Mouse (Mus musculus) stomach, embryonic 15.5 days (tissue): Measurements from ENCODE around the gene Tardbp. TPM values are rescaled to one million over a fixed set of nuclear protein-coding genes. Genes with fewer than 3 reads are reported as not detected.

ENCODE experiments used
- ATAC-seq: fragments of 200-750 bp; cut with Nextera tagmentation; 2 replicates; pipeline ENCODE4 v1.8.0; 2017; ENCODE audit warnings: low read depth, moderate number of reproducible peaks, moderate TSS enrichment; ENCODE audit not compliant: insufficient read depth, low FRiP score
- H3K27ac ChIP-seq: fragments of 300-500 bp; sonication (generic); 2 replicates; pipeline ENCODE4 v1.5.1; 2015; ENCODE audit warnings: mild to moderate bottlenecking, inconsistent platforms
- H3K27me3 ChIP-seq: fragments of 300-500 bp; sonication (generic); replicated peaks from 2 replicates; pipeline ENCODE4 v1.6.1; 2015; ENCODE audit warnings: inconsistent platforms
- H3K36me3 ChIP-seq: fragments of 300-500 bp; sonication (generic); 2 replicates; pipeline ENCODE4 v1.6.1; 2015; ENCODE audit warnings: inconsistent platforms
- H3K4me1 ChIP-seq: fragments of 300-500 bp; sonication (generic); 2 replicates; pipeline ENCODE4 v1.6.1; 2015; ENCODE audit warnings: inconsistent platforms
- H3K4me2 ChIP-seq: fragments of 300-500 bp; sonication (generic); 2 replicates; pipeline ENCODE4 v1.6.1; 2015; ENCODE audit warnings: mild to moderate bottlenecking, inconsistent platforms
- H3K4me3 ChIP-seq: fragments of 300-500 bp; sonication (generic); replicated peaks from 2 replicates; pipeline ENCODE4 v1.5.1; 2015; ENCODE audit warnings: inconsistent platforms
- H3K9ac ChIP-seq: fragments of 300-500 bp; sonication (generic); 2 replicates; pipeline ENCODE4 v1.6.1; 2015; ENCODE audit warnings: inconsistent platforms
- H3K9me3 ChIP-seq: fragments of 300-500 bp; sonication (generic); 2 replicates; pipeline ENCODE4 v1.6.1; 2016; ENCODE audit warnings: inconsistent platforms
- WGBS: fragments of 180-500 bp; shearing (Covaris S2); methylation state at CpG from one replicate; pipeline ENCODE4 v1.1.7; 2015; 5-methylcytosine and 5-hydroxymethylcytosine counted together
- polyA plus RNA-seq: library from polyadenylated mRNA; unstranded; fragments of >200 nt; fragmentation: Nextera tagmentation; extraction: Ambion mirVana; gene quantifications from 2 replicates; pipeline ENCODE4 v1.2.1, GENCODE M21; 2015

Tardbp gene
- polyA plus RNA-seq, 1 experiment from 2014 or later, result 306 TPM

- Histone ChIP-seq H3K9me3 (no peaks in the 10 kb centered on the region), H3K36me3 (peaks cover 91% of the 10 kb centered on the region), H3K4me1 (no peaks in the 10 kb centered on the region), H3K4me2 (no peak overlapping the region), H3K4me3 (no peak overlapping the region), H3K27ac (no peak overlapping the region), H3K9ac (no peak overlapping the region), H3K27me3 (no peaks in the 10 kb centered on the region)
- 94% methylated on average over 9 of the region's 9 CpGs for WGBS
- no peak for ATAC-seq
Measured at GRCm38 (mm10) chr4:148570693-148571295, 56.0 kb downstream of the Tardbp start.

GRCm38 (mm10) chr4:148570138-148570537 is 56.7 kb downstream of the Tardbp start:
- WGBS, result 85% methylated on average over 10 of the region's 10 CpGs
- no peaks in the 10 kb centered on the region for H3K9me3 ChIP-seq
- no peaks in the 10 kb centered on the region for H3K27me3 ChIP-seq
- H3K4me3 ChIP-seq, result no peak overlapping the region
- no peaks in the 10 kb centered on the region for H3K4me1 ChIP-seq
- no peak for ATAC-seq
- no peak overlapping the region for H3K27ac ChIP-seq
- H3K9ac ChIP-seq, result no peak overlapping the region
- no peak overlapping the region for H3K4me2 ChIP-seq
- H3K36me3 ChIP-seq, result peaks cover 91% of the 10 kb centered on the region

- peaks cover 74% of the 10 kb centered on the region for H3K36me3 ChIP-seq
- no peaks in the 10 kb centered on the region for H3K27me3 ChIP-seq
- H3K4me3 ChIP-seq, result no peak overlapping the region
- H3K9me3 ChIP-seq, result no peaks in the 10 kb centered on the region
- H3K27ac ChIP-seq, result no peak overlapping the region
- 89% methylated on average over 12 of the region's 12 CpGs for WGBS
- no peaks in the 10 kb centered on the region; the same call in 1 of the 2 replicates for H3K4me1 ChIP-seq
- no peak overlapping the region for H3K4me2 ChIP-seq
- ATAC-seq, result no peak
- no peak overlapping the region for H3K9ac ChIP-seq
Measured at GRCm38 (mm10) chr4:148563595-148563994, 63.2 kb downstream of the Tardbp start.

- Histone ChIP-seq H3K9me3 (no peaks in the 10 kb centered on the region), H3K27ac (no peak overlapping the region), H3K36me3 (peaks cover 65% of the 10 kb centered on the region), H3K27me3 (no peaks in the 10 kb centered on the region), H3K9ac (no peak overlapping the region), H3K4me1 (no peaks in the 10 kb centered on the region; the same call in 1 of the 2 replicates), H3K4me2 (no peak overlapping the region), H3K4me3 (no peak overlapping the region)
- WGBS, result 92% methylated on average over 17 of the region's 17 CpGs
- ATAC-seq, result no peak
Measured at GRCm38 (mm10) chr4:148562676-148563075, 64.1 kb downstream of the Tardbp start.

Other genes with a start within 250 kb of the Tardbp start
- gene Ubiad1, start 182.2 kb downstream of the Tardbp start, polyA plus RNA-seq, result 20.5 and 22.0 TPM in 2 replicates
- gene Mtor, start 178.4 kb downstream of the Tardbp start, polyA plus RNA-seq, result 12.3 and 14.4 TPM in 2 replicates
- gene Angptl7, start 126.6 kb downstream of the Tardbp start, polyA plus RNA-seq, result 4.9 and 5.9 TPM in 2 replicates
- gene Exosc10, start 68.6 kb downstream of the Tardbp start, polyA plus RNA-seq, result 68.1 and 78.7 TPM in 2 replicates
- 222 and 230 TPM in 2 replicates for gene Srm, start 35.5 kb downstream of the Tardbp start, polyA plus RNA-seq
- 1.5 and 4.4 TPM in 2 replicates for gene Masp2, start 24.5 kb downstream of the Tardbp start, polyA plus RNA-seq
- gene Gm572, start 16.3 kb upstream of the Tardbp start, polyA plus RNA-seq, result 0.09 TPM in 2 replicates
- gene Casz1, start 177.4 kb upstream of the Tardbp start, polyA plus RNA-seq, result 8.9 and 10.2 TPM in 2 replicates